Mouse (Mus musculus): Measurements from ENCODE around the gene Tgtp1. TPM values are rescaled to one million over a fixed set of nuclear protein-coding genes. Genes with fewer than 3 reads are reported as not detected.
"Not testable (repeated sequence)": the region's sequence is repeated elsewhere in the genome, so short reads cannot be mapped to it uniquely, and the experiment has no call there.

Gene Tgtp1
- polyA plus RNA-seq (2015; fragmentation: Nextera tagmentation; extraction: Ambion mirVana), result 0.24 and 0.42 TPM in 2 replicates

DNA sequence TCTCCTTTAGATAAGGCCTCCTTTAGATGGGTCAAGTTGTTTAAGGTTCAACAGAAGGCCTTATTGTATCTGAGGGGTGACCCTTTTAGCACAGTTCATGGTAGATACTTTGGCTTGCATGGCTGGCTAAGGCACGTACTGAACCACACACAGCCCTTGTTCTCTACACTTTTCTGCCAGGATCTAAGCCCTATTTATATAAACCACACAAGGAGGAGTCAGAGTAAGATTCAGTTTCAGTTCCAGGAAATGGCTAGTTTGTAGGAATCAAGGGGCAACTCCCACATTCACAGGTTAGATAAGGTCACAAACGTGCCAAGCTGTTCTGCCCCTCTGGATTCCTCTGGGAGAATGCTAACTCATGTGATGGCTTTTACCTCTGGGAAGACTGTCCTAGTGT, at the start of gene Tgtp1:
Gene Tgtp1, minus strand, starts transcription at position 155 of the 400 bp plus-strand sequence.
- not testable (repeated sequence) for ATAC-seq (ENCODE audit: insufficient number of reproducible peaks, low FRiP score, low TSS enrichment, low read depth); H3K9ac ChIP-seq; H3K4me3 ChIP-seq (replicated peaks); H3K27me3 ChIP-seq; H3K36me3 ChIP-seq; H3K27ac ChIP-seq (replicated peaks); H3K4me2 ChIP-seq (replicated peaks); H3K9me3 ChIP-seq (replicated peaks); H3K4me1 ChIP-seq
- WGBS, result 36% methylated on average over 2 of the region's 2 CpGs

DNA sequence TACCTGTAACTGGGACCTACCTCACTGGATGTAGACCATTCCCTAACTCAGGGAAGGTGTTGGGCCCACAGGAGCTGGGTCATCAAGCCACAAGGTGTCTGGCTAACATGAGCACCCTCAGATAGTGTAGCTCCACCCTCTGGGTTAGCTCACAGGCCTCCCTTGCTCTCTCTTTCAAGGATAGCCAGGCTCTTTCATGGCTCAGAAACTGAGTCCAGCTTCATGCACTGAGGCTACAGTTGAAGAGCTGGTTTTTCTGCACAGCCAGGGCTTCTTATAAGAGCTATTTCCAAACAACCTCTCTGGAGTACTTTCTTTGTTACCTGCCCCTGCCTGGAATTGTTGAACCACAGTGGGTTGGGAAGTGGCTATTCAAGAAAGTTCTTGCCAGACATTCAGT, 18.1 kb upstream of the Tgtp1 start:
- not testable (repeated sequence) for H3K4me3 ChIP-seq (replicated peaks); H3K9ac ChIP-seq; H3K27ac ChIP-seq (replicated peaks); H3K9me3 ChIP-seq (replicated peaks); H3K36me3 ChIP-seq; H3K4me1 ChIP-seq; H3K27me3 ChIP-seq; H3K4me2 ChIP-seq (replicated peaks); ATAC-seq (ENCODE audit: insufficient number of reproducible peaks, low FRiP score, low TSS enrichment, low read depth)

GRCm38 (mm10) chr11:49006785-49007184, 12.8 kb upstream of the Tgtp1 start:
- H3K4me2 ChIP-seq (replicated peaks), result not testable (repeated sequence)

GRCm38 (mm10) chr11:49006317-49006716, 12.3 kb upstream of the Tgtp1 start:
- H3K9ac ChIP-seq; H3K4me1 ChIP-seq; H3K36me3 ChIP-seq; H3K27ac ChIP-seq (replicated peaks); H3K27me3 ChIP-seq; H3K4me2 ChIP-seq (replicated peaks); H3K9me3 ChIP-seq (replicated peaks); H3K4me3 ChIP-seq (replicated peaks); ATAC-seq (ENCODE audit: insufficient number of reproducible peaks, low FRiP score, low TSS enrichment, low read depth): not testable (repeated sequence)
- 61% methylated on average over 2 of the region's 2 CpGs for WGBS

More at GRCm38 (mm10) chr11:49006785-49007184, 12.8 kb upstream of the Tgtp1 start:
- H3K27ac ChIP-seq (replicated peaks); ATAC-seq (ENCODE audit: insufficient number of reproducible peaks, low FRiP score, low TSS enrichment, low read depth); H3K27me3 ChIP-seq; H3K9me3 ChIP-seq (replicated peaks); H3K9ac ChIP-seq; H3K36me3 ChIP-seq; H3K4me1 ChIP-seq; H3K4me3 ChIP-seq (replicated peaks): not testable (repeated sequence)
- WGBS, result 65% methylated on average over 1 of the region's 1 CpGs

DNA sequence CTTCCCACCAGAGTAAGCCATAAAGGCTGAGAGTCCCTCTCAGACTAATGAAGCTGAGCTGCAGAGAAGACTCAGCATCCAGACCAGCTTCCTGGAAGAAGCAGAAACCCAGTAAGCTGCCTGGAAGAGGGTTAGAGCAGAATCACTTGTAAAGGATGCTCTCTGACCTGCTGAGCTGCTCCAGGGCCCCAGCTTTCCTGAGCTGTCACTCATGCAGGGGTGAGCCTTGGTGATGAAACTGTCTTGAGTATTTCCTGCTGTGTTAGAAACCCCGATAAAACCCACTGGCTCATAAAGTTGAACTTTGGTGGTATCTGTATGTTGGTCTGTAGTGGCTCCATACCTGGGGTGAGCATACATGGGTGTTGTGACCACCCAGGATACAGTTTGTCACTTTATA, 6.4 kb upstream of the Tgtp1 start:
- not testable (repeated sequence) for ATAC-seq (ENCODE audit: insufficient number of reproducible peaks, low FRiP score, low TSS enrichment, low read depth); H3K4me3 ChIP-seq (replicated peaks); H3K27ac ChIP-seq (replicated peaks); H3K4me1 ChIP-seq; H3K9me3 ChIP-seq (replicated peaks); H3K9ac ChIP-seq; H3K4me2 ChIP-seq (replicated peaks); H3K27me3 ChIP-seq; H3K36me3 ChIP-seq
- 70% methylated on average over 1 of the region's 1 CpGs for WGBS

- not testable (repeated sequence) for H3K27me3 ChIP-seq; ATAC-seq (ENCODE audit: insufficient number of reproducible peaks, low FRiP score, low TSS enrichment, low read depth); H3K36me3 ChIP-seq; H3K27ac ChIP-seq (replicated peaks); H3K4me1 ChIP-seq; H3K4me2 ChIP-seq (replicated peaks); H3K9ac ChIP-seq; H3K9me3 ChIP-seq (replicated peaks); H3K4me3 ChIP-seq (replicated peaks)
- WGBS, result 69% methylated on average over 10 of the region's 10 CpGs
Observed at GRCm38 (mm10) chr11:48993296-48993695, 676 bp downstream of the Tgtp1 start.

GRCm38 (mm10) chr11:48991740-48992520, 2.0 kb downstream of the Tgtp1 start, which contains the start of gene Gm12185:
TSS of gene Gm12185 (minus strand) at chr11:48992226.
- H3K9ac ChIP-seq; H3K9me3 ChIP-seq (replicated peaks); H3K27me3 ChIP-seq; H3K4me2 ChIP-seq (replicated peaks); ATAC-seq (ENCODE audit: insufficient number of reproducible peaks, low FRiP score, low TSS enrichment, low read depth); H3K36me3 ChIP-seq; H3K27ac ChIP-seq (replicated peaks); H3K4me3 ChIP-seq (replicated peaks); H3K4me1 ChIP-seq: not testable (repeated sequence)
- WGBS, result 53% methylated on average over 4 of the region's 4 CpGs

GRCm38 (mm10) chr11:48989981-48990380, 4.0 kb downstream of the Tgtp1 start:
- not testable (repeated sequence) for H3K9ac ChIP-seq; H3K9me3 ChIP-seq (replicated peaks); H3K4me2 ChIP-seq (replicated peaks); H3K36me3 ChIP-seq; H3K27me3 ChIP-seq; H3K4me1 ChIP-seq; ATAC-seq (ENCODE audit: insufficient number of reproducible peaks, low FRiP score, low TSS enrichment, low read depth); H3K27ac ChIP-seq (replicated peaks); H3K4me3 ChIP-seq (replicated peaks)
- WGBS, result 49% methylated on average over 2 of the region's 2 CpGs

GRCm38 (mm10) chr11:48988219-48988618, 5.8 kb downstream of the Tgtp1 start:
- H3K9ac ChIP-seq; ATAC-seq (ENCODE audit: insufficient number of reproducible peaks, low FRiP score, low TSS enrichment, low read depth); H3K27ac ChIP-seq (replicated peaks): not testable (repeated sequence)

DNA sequence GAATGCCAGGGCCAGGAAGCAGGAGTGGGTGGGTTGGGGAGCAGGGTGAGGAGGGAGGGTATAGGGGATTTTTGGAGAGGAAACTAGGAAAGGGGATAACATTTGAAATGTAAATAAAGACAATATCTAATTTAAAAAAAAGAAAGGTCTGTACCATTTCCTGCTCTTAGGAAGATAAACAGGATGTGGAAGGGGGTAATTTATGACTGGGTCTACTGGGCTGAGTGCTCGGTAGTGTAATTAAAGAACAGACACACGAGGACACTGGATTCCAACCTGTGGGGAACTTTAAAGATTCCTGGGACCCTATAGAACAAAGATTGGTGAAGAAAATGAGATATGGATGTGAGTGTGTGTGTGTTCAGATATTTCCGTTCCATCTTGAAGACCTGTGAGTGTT, 11.1 kb downstream of the Tgtp1 start:
- not testable (repeated sequence) for H3K4me1 ChIP-seq; H3K9me3 ChIP-seq (replicated peaks); H3K36me3 ChIP-seq; H3K27ac ChIP-seq (replicated peaks); H3K4me3 ChIP-seq (replicated peaks); H3K9ac ChIP-seq; H3K4me2 ChIP-seq (replicated peaks); H3K27me3 ChIP-seq; ATAC-seq (ENCODE audit: insufficient number of reproducible peaks, low FRiP score, low TSS enrichment, low read depth)
- no CpG with 5 or more reads among the region's 3 CpGs for WGBS

More at GRCm38 (mm10) chr11:48988219-48988618, 5.8 kb downstream of the Tgtp1 start:
- 68% methylated on average over 2 of the region's 3 CpGs for WGBS
- not testable (repeated sequence) for H3K36me3 ChIP-seq; H3K4me3 ChIP-seq (replicated peaks); H3K4me1 ChIP-seq; H3K9me3 ChIP-seq (replicated peaks); H3K4me2 ChIP-seq (replicated peaks); H3K27me3 ChIP-seq

DNA sequence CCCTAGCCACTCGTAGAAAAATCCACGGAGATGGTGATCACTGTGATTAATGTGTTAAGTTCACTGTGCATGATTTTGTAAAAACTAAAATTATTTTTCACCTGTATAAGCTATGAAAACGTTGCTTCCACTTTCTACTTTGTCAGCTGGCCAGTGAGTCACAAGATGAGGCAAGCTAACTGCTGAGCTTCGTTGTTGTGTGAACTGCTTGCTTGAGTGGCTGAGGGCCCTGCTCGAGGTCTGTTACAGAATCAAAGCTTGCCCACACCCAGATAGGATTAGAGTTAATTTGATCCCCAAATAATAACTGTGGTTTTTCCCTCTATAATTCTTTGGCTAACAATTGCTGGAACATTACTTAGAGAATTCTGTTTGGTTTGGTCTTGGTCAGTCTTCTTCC, 13.9 kb downstream of the Tgtp1 start:
- not testable (repeated sequence) for H3K4me1 ChIP-seq; H3K9ac ChIP-seq; H3K36me3 ChIP-seq; H3K9me3 ChIP-seq (replicated peaks); H3K27me3 ChIP-seq; H3K27ac ChIP-seq (replicated peaks); H3K4me2 ChIP-seq (replicated peaks); ATAC-seq (ENCODE audit: insufficient number of reproducible peaks, low FRiP score, low TSS enrichment, low read depth); H3K4me3 ChIP-seq (replicated peaks)
- no CpG with 5 or more reads among the region's 5 CpGs for WGBS

GRCm38 (mm10) chr11:48979251-48979650, 14.7 kb downstream of the Tgtp1 start, which contains the start of gene 9930111J21Rik1:
TSS of gene 9930111J21Rik1 (minus strand) at chr11:48979398.
- not testable (repeated sequence) for H3K36me3 ChIP-seq; H3K9ac ChIP-seq; H3K4me3 ChIP-seq (replicated peaks); H3K27ac ChIP-seq (replicated peaks); H3K4me2 ChIP-seq (replicated peaks); H3K9me3 ChIP-seq (replicated peaks); H3K4me1 ChIP-seq; ATAC-seq (ENCODE audit: insufficient number of reproducible peaks, low FRiP score, low TSS enrichment, low read depth); H3K27me3 ChIP-seq
- WGBS, result no CpG with 5 or more reads among the region's 3 CpGs
